Mouse (Mus musculus): ENCODE measurements around the gene Pomt2. TPM values are rescaled to one million over a fixed set of nuclear protein-coding genes. Genes with fewer than 3 reads are reported as not detected.

The Pomt2 gene
- polyA plus RNA-seq, 1 experiment = 22.4 TPM

DNA sequence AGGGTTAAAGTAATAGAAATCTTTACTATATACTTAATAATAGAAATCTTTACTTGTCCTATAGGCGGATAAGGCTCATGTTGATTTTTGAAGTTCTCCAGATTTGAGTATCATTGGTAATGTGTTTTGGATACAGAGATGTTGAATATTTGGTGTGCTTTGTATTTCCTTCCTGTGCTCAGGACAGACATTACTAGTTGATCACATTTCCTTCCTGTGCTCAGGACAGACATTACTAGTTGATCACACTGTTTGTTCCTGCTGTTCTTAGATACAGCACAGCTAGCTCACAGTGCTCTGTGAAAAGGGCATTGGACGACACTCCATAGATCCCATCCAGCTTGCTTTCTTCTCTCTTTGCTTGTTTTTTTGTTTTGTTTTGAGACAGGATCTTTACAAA is 71.2 kb downstream of the Pomt2 start:
- DNase-seq = no peak
- Histone ChIP-seq H3K4me1 (ENCODE audit: control insufficient read depth, insufficient read depth, low read length) (no peaks in the 10 kb centered on the region; the same call in 1 of the 2 replicates), H3K4me3 (replicated peaks; ENCODE audit: insufficient read depth, low read depth, low read length) (no peak overlapping the region), H3K27ac (ENCODE audit: insufficient read depth, low read length) (no peak overlapping the region), H3K27me3 (ENCODE audit: control insufficient read depth, insufficient read depth, low read length) (no peaks in the 10 kb centered on the region)
- WGBS = 92% methylated on average over 2 of the region's 2 CpGs
- TF ChIP-seq POLR2A (IDR thresholded peaks at IDR 0.05; ENCODE audit: borderline replicate concordance, insufficient read depth, low read length) (no peak), CTCF (IDR thresholded peaks at IDR 0.05; ENCODE audit: borderline replicate concordance, insufficient read depth, low read depth, low read length) (no peak)

DNA sequence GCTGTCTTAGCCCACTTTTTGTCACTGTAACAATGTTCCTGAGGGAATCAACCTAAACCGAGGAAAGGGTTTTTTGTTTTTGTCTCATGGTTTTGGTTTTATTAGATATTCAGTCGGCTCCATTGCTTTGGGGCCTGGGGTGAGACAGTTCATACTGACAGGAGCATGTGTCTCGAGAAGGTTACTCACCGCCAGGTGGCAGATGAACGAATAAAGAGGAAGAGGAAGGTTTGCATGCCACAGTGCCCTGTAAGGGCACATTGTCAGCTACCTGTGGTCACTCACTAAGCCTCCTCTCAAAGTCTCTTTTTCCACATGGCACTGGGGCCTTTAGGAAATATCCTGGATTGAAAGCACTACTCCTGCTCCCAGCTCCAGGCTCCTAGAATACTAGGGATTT is 77.2 kb downstream of the Pomt2 start:
- 66% methylated on average over 5 of the region's 5 CpGs for WGBS
- no peak for DNase-seq
- Histone ChIP-seq H3K4me3 (replicated peaks; ENCODE audit: insufficient read depth, low read depth, low read length) (no peak overlapping the region), H3K27ac (ENCODE audit: insufficient read depth, low read length) (no peak overlapping the region), H3K4me1 (ENCODE audit: control insufficient read depth, insufficient read depth, low read length) (peaks cover 8% of the 10 kb centered on the region), H3K27me3 (ENCODE audit: control insufficient read depth, insufficient read depth, low read length) (no peaks in the 10 kb centered on the region)
- TF ChIP-seq POLR2A (IDR thresholded peaks at IDR 0.05; ENCODE audit: borderline replicate concordance, insufficient read depth, low read length) (no peak), CTCF (IDR thresholded peaks at IDR 0.05; ENCODE audit: borderline replicate concordance, insufficient read depth, low read depth, low read length) (no peak)

DNA sequence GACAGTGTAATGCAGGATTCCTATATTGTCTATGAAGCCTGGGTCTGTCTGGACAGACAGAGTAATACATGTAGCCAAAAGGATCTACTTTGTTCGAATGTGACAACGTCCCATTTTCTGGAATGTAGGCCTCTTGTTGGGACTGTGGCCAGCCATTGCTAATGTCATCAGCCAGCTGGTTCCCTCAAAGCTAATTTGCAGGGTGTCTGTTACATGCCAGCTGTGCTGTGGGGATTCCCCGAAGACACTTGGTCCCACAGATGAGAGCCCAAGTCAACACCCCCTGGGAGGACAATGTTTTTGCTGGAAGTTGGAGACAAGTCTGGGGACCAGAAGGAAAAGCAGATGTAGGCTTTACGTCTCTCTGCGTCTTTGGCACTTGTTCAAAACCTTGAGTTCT is 81.3 kb downstream of the Pomt2 start:
- WGBS = 16% methylated on average over 5 of the region's 5 CpGs
- peaks cover 13% of the 10 kb centered on the region for H3K4me1 ChIP-seq (ENCODE audit: control insufficient read depth, insufficient read depth, low read length)
- H3K27me3 ChIP-seq (ENCODE audit: control insufficient read depth, insufficient read depth, low read length) = no peaks in the 10 kb centered on the region
- H3K4me3 ChIP-seq (replicated peaks; ENCODE audit: insufficient read depth, low read depth, low read length) = no peak overlapping the region
- no peak overlapping the region for H3K27ac ChIP-seq (ENCODE audit: insufficient read depth, low read length)
- TF ChIP-seq POLR2A (IDR thresholded peaks at IDR 0.05; ENCODE audit: borderline replicate concordance, insufficient read depth, low read length) (no peak), CTCF (IDR thresholded peaks at IDR 0.05; ENCODE audit: borderline replicate concordance, insufficient read depth, low read depth, low read length) (no peak)
- DNase-seq = no peak

DNA sequence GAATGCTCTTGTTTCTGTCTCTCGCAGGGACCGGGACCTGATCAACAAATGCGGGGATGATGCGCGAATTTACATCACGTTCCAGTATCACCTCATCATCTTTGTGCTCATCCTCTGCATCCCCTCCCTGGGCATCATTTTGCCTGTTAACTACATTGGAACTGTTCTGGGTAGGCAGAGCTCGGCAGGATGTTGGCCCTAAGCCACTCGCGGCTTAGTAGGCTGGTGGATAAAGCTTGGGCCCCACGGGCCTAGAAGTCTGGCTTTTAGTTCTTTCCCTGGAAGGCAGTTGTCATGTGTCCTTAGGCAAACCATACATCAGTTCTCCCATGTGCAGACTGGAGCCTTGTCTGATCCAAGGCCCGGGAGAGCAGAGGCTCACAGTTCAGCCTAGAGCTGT is 82.3 kb downstream of the Pomt2 start:
- TF ChIP-seq CTCF (IDR thresholded peaks at IDR 0.05; ENCODE audit: borderline replicate concordance, insufficient read depth, low read depth, low read length) = no peak
- TF ChIP-seq POLR2A (IDR thresholded peaks at IDR 0.05; ENCODE audit: borderline replicate concordance, insufficient read depth, low read length) = no peak
- Histone ChIP-seq H3K27me3 (ENCODE audit: control insufficient read depth, insufficient read depth, low read length) (no peaks in the 10 kb centered on the region), H3K4me3 (replicated peaks; ENCODE audit: insufficient read depth, low read depth, low read length) (no peak overlapping the region), H3K4me1 (ENCODE audit: control insufficient read depth, insufficient read depth, low read length) (peaks cover 13% of the 10 kb centered on the region), H3K27ac (ENCODE audit: insufficient read depth, low read length) (no peak overlapping the region)
- WGBS = 33% methylated on average over 11 of the region's 11 CpGs
- DNase-seq = peak; percentile 56 to 61

DNA sequence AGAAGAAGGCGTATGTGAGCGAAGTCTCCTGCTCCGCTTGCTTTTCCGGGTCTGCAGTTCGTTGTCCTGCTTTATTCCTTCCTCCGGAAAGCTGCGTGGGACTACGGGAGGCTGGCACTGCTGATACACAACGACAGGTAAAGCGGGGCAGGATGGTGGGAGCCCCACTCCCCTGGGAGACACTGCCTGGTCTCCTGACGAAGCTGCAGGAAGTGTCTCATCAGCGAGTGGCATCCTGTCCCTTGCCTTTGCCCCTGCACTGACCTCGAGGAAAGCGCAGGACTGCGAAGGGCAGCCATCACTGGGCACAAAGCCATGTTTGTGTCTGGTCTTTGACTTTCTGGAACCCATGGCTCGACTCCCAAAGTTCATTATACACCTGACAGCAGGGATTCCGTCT is 90.7 kb downstream of the Pomt2 start:
- 59% methylated on average over 17 of the region's 17 CpGs for WGBS
- Histone ChIP-seq H3K4me1 (ENCODE audit: control insufficient read depth, insufficient read depth, low read length) (peaks cover 7% of the 10 kb centered on the region), H3K4me3 (replicated peaks; ENCODE audit: insufficient read depth, low read depth, low read length) (no peak overlapping the region), H3K27me3 (ENCODE audit: control insufficient read depth, insufficient read depth, low read length) (no peaks in the 10 kb centered on the region), H3K27ac (ENCODE audit: insufficient read depth, low read length) (no peak overlapping the region)
- DNase-seq = no peak
- TF ChIP-seq POLR2A (IDR thresholded peaks at IDR 0.05; ENCODE audit: borderline replicate concordance, insufficient read depth, low read length) (no peak), CTCF (IDR thresholded peaks at IDR 0.05; ENCODE audit: borderline replicate concordance, insufficient read depth, low read depth, low read length) (no peak)

Other genes starting within 250 kb of the Pomt2 start
- gene Cipc, start 200.9 kb downstream of the Pomt2 start, polyA plus RNA-seq (2012; rRNA removed) = 122 and 127 TPM in 2 replicates
- 28.1 and 29.3 TPM in 2 replicates for gene Zdhhc22, start 157.5 kb downstream of the Pomt2 start, polyA plus RNA-seq (2012; rRNA removed)
- 55.9 and 71.0 TPM in 2 replicates for gene Tmem63c, start 126.6 kb downstream of the Pomt2 start, polyA plus RNA-seq (2012; rRNA removed)
- 3.8 and 5.0 TPM in 2 replicates for gene Ngb, start 45.4 kb downstream of the Pomt2 start, polyA plus RNA-seq (2012; rRNA removed)
- gene Gstz1, start 803 bp downstream of the Pomt2 start, polyA plus RNA-seq (2012; rRNA removed) = 64.1 and 69.4 TPM in 2 replicates
- 1.9 and 2.0 TPM in 2 replicates for gene Samd15, start 51.8 kb upstream of the Pomt2 start, polyA plus RNA-seq (2012; rRNA removed)
- 22.1 and 23.5 TPM in 2 replicates for gene Tmed8, start 52.5 kb upstream of the Pomt2 start, polyA plus RNA-seq (2012; rRNA removed)
- gene Noxred1, start 90.8 kb upstream of the Pomt2 start, polyA plus RNA-seq (2012; rRNA removed) = 1.5 and 2.0 TPM in 2 replicates
- 58.2 and 60.3 TPM in 2 replicates for gene Vipas39, start 118.3 kb upstream of the Pomt2 start, polyA plus RNA-seq (2012; rRNA removed)
- 238 and 246 TPM in 2 replicates for gene Ahsa1, start 118.5 kb upstream of the Pomt2 start, polyA plus RNA-seq (2012; rRNA removed)
- gene Ism2, start 151.7 kb upstream of the Pomt2 start, polyA plus RNA-seq (2012; rRNA removed) = 0.21 and 0.26 TPM in 2 replicates
- gene Sptlc2, start 240.4 kb upstream of the Pomt2 start, polyA plus RNA-seq (2012; rRNA removed) = 23.3 and 25.2 TPM in 2 replicates

All from cerebellum, adult 2 months (tissue).